Mouse (Mus musculus) large intestine, adult 2 months (tissue): Measurements from ENCODE around the gene Ccdc65. TPM values are rescaled to one million over a fixed set of nuclear protein-coding genes. Genes with fewer than 3 reads are reported as not detected.

Experiments
- DNase-seq: peaks from one replicate; pipeline ENCODE4 v3.0.0-alpha.2; 2012; ENCODE audit warnings: low read depth, low spot score
- WGBS: fragments of 180-500 bp; shearing (Covaris S2); methylation state at CpG from one replicate; pipeline ENCODE4 v1.1.7; 2018; 5-methylcytosine and 5-hydroxymethylcytosine counted together
- polyA plus RNA-seq: library from polyadenylated mRNA; depleted of rRNA; stranded (reverse); fragments of >200 nt; gene quantifications from 2 replicates; pipeline ENCODE4 v1.2.3, GENCODE M21; 2012

The Ccdc65 gene
- polyA plus RNA-seq, 1 experiment = 0.27 TPM

DNA sequence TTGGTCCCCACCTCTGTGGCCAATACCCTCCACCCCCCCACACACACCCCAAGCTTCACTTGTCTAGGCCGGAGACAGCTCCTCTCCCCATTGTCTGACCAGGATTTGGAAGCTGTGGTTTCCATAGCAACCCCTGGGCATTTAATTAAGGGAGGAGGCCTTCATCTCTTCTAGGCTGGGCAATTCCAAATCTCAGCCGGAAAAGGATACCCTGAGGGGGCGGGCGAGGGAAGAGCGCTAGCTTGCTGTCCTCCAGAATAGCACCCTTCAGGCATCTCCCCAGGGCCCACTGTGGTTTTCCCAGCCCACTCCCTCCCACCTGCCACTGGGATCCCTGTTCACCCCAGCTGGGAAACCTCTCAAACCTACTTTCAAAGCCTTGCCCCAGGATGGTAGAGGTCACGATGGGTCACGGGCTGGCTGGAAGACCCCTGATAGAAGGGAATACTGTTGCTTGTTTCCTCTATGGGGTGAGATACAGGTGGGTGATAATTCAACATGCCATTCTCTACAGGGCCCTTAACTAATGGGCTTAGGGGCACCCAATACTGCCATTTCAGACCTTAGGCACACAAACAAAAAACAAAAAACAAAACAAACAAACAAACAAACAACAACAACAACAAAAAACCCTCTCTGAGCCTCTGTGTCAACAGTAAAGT lies 16.4 kb upstream of the Ccdc65 start:
- WGBS = 76% methylated on average over 7 of the region's 7 CpGs
- DNase-seq = no peak

DNA sequence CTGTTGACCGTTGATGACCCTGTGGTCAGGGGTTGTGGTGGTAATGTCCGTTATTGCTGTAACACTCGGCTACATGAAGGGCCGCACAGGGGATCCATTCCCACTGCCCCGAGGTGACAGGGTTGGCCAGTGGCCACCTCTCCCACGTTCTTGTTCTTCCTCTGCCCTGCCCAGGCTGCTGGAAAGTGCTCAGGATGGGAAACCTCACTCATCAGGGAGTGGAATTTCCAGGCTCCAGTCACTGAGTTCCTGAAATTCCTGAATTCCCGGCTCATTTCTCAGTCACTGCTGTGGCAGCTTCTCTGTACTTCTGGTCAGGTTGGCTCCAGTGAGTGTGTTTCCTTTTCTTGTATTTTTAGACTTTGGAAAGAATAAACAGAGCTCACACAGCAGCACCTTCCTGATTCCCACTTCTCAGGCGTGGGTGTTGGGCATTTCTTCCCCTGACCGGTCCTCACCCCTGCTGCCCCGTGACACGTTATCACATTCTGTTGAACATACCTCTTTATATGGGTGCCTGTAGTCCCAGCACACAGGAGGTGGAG lies 15.8 kb upstream of the Ccdc65 start:
- WGBS = 37% methylated on average over 11 of the region's 11 CpGs

DNA sequence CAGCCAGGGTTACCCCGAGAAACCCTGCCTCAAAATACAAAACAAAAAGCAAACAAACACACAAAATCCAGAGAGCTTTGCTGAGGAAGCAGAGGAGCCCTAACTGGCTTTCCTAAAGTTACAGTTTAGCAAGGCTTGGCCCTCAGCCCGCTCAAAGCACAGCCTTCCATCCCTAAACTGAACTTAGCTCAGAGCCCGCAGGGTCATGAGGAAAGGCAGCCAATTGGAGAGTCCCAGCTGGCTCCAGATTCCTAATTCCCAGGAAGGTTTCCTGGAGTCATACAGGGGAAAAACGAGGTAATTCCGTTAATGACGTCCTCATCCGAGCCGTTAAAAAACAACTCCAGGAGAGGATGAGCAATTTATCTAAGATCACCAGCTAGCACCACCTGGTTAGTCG lies 12.3 kb upstream of the Ccdc65 start:
- WGBS = 17% methylated on average over 9 of the region's 9 CpGs
- no peak for DNase-seq

More for the DNA sequence above, 15.8 kb upstream of the Ccdc65 start:
- DNase-seq = no peak

DNA sequence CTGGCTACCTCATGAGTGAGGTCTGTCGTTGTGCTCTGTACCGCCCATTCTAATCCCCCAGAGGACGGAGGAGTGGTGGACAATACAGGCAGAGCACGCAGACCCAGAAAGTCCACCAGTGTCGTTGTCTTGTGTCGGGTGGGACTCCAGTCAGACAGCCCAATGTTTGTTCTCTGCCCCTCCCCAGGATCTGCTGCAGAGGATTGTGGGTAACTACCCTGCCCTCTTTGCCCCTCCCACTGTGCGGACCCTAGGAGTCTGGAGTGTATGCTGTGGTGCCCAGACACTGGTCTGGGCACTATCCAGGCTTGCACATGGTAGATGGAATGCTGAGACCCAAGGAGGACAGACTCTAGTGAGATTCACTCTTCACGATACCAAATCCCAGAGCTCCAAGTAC lies 11.8 kb upstream of the Ccdc65 start:
- no peak for DNase-seq
- WGBS = 32% methylated on average over 8 of the region's 8 CpGs

DNA sequence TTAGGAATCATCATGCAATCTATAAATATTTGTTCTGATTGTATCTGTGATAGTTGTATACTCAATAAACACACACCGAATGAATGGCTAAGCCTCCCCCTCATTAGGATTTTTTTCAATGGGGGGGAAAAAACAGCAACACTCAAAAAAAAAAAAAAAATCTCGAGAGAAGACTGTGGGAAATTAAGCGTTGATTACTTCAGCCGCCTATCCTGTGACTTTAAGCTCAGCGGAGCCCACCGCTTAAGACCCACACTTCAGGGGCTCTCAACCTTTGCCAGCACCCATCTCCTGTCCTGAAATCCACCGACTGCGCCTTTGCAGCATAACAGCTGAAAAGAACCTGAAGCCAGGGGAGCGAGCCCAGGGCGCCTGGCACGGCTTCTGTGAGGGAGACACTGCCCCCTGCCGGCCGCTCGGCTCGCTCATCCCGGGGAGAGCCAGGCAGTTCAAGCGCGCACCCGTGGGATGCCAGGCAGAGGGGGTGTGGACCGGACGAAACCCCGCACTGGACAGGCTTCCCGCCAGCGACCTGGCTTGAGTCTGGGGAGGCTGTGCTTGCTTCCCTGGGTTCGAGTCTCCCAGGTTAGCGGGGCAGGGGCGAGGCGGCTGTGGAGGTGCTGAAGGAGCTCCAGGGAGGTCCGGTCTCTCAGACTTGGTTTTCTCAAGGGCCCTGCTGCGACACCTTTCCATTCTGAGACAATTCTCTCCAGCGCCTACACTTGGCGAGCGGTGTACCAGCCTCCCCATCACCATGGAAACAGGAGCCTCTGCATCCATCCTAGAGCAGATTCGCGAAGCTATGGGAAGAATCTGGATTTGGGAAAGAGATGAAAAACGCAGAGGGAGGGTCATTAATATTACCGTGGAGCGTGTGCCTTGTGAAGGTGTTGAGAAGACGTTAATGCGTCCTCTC lies 8.6 kb upstream of the Ccdc65 start:
- peak; percentile 39 for DNase-seq
- 6% methylated on average over 40 of the region's 40 CpGs for WGBS

DNA sequence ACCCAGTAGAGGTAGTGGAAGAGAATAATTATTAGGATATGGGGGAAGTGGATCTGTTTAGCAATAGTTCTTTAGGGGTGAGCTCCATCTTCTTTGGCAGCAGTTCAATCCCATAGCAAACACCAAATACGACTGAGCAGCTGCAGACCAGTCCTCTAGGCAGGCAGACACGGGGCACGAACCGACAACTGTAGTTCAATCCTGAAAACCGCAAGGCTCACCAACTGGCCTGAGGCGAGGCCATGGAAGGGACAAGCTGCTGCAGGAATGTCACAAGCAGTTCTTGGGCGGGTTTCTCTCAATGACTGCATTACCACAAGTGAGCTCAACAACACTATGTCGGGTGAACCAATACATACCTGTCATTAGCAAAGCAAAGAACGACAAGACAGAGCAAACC lies 3.7 kb upstream of the Ccdc65 start:
- DNase-seq = no peak
- WGBS = 46% methylated on average over 9 of the region's 9 CpGs

DNA sequence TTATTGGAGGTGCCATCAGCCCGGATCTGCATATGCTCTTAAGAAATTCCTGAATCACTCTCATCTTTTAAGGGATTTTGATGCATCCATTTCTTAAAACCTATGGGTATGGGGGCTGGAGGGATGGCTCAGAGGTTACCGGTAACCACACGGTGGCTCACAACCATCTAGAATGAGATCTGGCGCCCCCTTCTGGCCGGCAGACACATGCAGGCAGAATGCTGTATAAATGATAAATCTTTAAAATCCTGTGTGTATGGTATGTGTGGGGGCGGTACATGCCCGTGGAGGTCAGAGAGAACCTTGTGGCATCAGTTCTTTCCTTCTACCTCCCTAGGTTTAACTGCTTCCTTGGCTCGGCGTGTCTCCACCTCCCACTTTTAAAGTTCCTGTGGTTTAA lies 2.4 kb downstream of the Ccdc65 start:
- 17% methylated on average over 9 of the region's 9 CpGs for WGBS

DNA sequence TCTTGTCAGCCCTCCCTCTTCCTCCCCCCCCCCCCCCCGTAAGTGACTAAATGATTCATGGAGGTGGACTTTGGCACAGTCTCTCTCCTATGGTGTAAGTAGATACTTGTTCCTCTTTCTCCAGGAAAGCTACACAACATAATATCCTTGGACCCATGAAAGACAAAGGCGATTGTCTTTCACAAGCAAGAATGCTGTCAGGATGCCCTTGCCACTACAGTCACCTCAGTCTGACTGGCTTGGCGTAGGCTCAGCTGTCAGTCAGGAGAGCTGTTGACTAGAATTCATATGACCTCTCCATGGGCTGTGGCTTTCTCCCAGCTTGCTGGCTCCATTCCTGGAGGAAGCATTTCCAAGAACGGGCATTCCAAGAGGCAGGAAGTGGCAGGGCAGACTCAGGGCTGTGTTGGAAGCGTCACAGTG lies 6.2 kb downstream of the Ccdc65 start:
- DNase-seq = peak; percentile 28
- 18% methylated on average over 5 of the region's 5 CpGs for WGBS

More for the DNA sequence above, 2.4 kb downstream of the Ccdc65 start:
- DNase-seq = no peak

DNA sequence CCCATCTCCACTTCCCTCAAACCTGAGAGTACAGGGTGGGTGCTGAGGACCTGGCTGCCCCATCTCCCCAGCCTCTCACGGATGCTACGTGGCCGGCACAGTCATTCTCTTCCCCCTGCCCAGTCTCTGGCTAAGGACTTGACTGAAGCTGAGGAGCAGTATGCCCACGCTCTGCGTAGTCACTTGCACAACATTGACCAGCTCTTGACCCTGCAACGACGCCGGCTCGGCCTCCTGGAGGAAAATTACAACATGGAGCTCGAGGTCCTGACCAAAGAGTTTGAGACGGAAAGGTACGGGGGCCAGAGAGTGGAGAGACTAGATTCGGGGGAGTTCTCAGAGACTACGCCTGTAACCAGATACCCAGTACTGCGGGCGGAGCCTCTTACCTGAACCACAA lies 9.3 kb downstream of the Ccdc65 start:
- no peak for DNase-seq
- WGBS = 57% methylated on average over 16 of the region's 16 CpGs

DNA sequence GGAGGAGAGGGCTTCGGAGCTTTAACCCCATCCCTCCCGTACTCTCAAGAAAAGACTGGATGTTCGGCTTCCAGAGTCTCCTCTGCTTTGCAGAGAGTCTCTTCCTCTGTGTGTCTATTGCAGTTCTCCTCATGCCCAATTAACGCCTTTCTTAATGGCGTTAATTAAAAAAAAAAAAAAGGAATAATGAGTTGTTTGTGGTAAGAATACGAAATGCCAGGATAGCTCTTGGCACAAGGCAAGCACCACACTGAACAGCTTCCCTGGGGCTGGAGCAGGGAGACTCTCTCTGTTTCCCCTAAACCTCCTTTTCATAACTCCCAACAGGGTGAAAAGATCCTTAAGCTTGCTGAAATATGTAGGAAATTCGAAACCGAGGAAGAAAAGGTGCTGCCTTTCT lies 14.2 kb downstream of the Ccdc65 start:
- DNase-seq = no peak
- 86% methylated on average over 8 of the region's 8 CpGs for WGBS

DNA sequence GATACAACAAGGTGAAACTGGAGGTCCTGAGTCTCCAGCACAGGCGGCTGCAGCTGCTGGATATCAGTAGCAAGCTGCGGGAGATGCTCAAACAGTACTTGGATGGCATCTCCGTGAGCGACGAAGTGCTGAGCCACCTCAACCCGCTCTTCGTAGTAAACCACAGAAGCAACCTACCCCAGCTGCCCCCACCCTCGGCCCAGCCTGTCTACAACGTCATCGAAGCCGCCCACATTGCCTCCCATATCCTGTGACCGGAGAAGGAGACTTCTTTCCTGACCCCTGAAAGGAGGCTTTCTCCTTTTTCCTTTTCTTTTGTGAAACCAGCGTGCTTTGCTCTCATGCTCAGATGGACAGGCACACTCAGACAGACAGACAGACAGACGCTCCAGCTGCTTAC lies 14.8 kb downstream of the Ccdc65 start:
- no peak for DNase-seq
- WGBS = 62% methylated on average over 14 of the region's 14 CpGs

DNA sequence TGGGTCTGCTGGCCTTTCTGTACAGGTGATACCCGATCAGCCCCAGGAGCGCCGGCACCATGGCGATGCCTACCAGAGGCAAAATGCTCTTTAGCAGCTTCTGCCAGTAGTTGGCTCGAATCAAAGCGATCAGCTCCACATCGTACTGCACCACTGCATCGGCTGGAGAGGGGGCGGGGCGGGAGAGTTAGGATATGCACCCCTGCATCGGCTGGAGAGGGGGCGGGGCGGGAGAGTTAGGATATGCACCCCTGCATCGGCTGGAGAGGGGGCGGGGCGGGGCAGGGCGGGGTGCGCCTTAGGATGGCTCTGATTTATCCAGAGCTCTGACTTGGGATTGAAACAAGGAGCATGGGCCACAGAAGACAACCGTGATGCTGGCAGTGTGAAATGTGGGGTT lies 16.4 kb downstream of the Ccdc65 start:
- 28% methylated on average over 19 of the region's 19 CpGs for WGBS
- no peak for DNase-seq

DNA sequence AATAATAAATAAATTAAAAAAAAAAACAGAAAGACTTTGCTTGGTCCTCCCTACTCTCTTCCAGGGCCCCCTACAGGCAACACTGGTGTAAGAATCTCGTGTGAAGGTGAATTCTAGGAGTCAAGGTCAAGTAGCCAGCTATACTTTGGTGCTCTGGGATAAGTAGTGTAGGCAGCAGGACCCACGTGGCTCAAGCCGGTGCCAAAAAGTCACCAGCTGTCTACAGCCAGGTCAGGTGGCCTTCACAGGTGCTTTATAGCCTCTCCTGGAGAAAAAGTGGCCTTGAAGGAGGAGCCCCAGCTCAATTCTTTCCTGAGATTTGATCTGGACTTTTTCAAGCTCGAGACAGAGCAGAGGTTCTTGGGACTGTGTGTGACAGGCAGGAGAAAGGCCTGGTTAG lies 18.1 kb downstream of the Ccdc65 start:
- whole genome bisulfite sequencing = 79% methylated on average over 4 of the region's 4 CpGs
- DNase-seq = no peak

DNA sequence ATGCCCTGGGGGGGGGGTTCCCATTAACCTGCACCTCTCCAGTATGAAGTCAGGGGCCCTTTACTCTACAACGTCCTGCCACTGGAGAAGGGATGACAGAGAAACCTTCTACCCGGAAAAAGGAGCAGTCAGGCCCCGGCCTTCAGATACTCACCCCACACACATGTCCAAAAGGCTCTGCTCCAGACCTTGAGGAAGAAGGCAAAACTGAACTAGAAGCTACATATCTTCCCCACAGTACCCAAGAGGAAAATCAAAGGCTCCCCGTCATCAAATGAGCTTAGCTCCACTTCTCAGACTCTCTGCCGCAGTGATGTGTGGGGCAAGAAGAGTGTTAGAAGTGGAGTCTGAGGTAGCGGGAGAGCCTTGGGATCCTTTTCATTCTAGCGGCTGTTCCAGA lies 18.7 kb downstream of the Ccdc65 start:
- WGBS = 75% methylated on average over 7 of the region's 7 CpGs
- DNase-seq = no peak

DNA sequence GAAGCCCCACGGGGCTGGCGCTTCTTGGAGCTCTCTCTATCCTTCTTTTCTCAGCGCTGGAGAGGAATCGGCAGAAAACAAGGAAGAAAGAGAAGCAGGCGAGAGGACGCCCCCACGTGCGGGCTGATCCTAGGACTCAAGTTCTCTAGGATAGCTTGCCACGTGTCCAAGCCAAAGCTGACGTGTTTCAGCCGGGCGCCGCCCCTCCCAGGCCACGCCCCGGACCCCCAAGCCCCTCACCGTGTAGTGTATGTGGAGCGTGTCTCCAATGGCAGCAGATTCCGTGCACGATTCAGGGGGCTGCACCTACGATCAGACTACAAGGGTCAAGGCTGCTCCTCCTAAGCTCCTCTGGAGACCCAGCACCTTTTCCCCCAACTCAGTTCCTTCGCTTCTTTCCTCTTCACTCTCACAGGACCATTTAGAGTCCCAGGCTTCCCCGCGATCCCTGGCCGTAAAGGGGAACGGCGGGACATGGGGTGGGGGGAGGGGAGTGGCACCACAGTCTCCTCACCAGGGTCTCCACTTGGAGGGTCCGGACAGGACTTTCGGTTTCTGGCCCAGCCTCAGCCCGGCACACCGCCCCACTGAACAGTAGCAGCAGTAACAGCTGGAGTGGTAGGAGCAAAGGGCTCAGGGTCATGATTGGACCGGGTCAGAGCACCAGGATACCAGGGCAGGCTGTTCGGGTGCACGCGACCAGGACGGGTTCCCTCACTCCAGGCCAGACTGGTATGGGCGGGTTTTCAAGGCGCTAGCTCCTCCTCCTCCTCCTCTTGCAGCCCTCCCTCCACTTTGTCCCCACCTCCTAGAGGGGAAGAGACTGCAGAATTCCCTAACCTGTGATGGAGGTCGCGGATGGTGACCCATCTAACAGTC lies 19.7 kb downstream of the Ccdc65 start, which contains the start of gene Fkbp11:
Gene Fkbp11, minus strand, starts transcription at position 756 of the 879 bp plus-strand sequence.
- no peak for DNase-seq
- WGBS = 1% methylated on average over 39 of the region's 39 CpGs

DNA sequence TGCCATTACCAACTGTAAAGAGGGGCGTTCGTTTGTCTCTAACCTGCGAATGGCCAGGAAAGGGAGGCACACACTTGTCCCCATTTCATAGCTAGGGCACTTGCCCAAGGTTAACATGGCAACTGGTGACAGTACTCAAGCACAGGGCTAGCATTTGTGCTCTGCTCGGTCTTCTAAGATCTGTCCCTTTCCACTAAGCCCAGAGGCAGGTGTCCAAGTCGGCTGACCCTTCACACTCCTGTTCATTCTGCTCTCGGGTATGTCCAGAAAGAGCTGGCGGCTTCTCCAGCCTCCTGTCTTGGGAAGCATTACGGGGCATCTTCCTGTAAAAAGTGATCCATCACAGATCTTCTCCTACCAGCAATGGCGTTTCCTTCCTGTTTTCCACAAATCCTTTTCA lies 20.4 kb downstream of the Ccdc65 start:
- DNase-seq = no peak
- WGBS = 29% methylated on average over 9 of the region's 9 CpGs

DNA sequence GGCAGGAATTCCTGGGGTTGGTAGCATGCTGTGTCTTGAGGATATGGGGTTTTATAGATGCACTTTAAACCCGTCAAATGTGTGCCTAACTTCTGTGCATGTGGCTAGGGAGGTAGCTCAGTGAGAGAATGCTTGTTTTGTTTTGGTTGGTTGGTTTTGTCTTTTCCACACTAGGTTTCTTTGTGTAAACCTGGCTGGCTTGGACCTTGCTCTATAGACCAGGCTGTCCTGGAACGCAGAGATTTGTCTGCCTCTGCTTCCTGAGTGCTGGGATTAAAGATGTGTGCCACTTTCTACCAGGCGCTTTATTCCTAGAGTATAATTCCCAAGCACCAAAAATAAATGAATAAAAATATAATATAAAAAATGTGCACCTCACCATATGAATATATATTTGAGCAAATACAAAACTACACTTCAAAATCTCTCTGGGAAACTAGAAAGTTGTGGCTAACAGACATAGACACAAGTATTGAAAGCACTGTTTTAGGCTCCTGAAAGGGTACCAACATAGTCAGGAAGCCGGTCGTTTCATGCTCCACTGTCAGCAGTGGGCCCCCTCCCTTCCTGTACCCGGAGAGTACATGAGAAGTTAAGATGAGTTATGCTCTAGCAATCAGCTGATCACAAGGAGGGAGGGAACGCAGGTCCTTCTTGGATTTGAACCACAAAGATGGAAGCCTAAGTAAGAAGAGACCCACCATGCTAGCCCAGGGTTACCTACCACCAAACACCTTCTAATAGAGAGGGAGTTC lies 22.0 kb downstream of the Ccdc65 start:
- DNase-seq = no peak

DNA sequence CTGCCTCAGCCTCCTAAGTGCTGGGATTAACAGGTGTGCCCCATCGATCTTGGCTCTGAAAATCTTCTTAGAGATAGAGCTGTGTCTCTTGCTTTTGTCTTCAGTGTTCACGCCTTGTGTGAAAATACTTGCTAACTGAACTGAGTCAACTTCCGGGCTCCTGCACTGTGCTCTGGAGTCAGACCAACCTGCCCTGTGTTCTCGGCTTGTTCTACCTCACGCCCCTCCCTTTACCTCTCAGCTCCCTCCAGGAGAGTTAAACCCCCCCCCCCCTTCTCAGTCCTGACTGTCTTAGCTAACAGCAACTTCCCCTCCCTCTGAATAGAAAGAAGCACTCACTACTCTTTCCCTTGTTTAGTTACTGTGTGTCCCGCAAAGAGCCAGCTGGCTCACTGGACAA lies 22.8 kb downstream of the Ccdc65 start:
- 46% methylated on average over 6 of the region's 6 CpGs for WGBS
- DNase-seq = no peak

More for the DNA sequence above, 22.0 kb downstream of the Ccdc65 start:
- WGBS = 50% methylated on average over 7 of the region's 7 CpGs

DNA sequence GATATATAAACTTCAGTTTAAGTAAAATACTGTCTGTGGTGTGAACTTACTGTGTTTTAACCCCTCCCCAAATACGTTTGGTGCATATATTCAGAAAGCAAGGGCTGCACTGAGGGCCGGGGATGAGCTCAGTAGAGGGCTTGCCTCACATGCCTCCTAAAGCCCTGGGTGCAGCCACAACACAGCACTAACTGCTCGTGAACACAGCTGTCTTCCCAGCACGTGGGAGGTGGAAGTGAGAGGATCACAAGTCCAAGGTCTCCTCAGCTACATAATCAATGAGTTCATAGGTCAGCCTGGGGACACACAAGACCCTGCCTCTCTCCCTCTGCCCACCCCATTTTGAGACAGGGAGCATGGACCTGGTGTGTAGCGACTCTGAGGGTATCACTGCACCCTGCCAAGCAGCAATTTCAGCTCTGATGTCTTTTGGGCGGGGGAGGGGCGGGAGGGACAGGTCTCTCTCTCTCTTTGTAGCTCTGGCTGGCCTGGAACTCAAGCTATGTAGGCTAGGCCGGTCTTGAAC lies 24.1 kb downstream of the Ccdc65 start:
- DNase-seq = no peak
- WGBS = 56% methylated on average over 8 of the region's 8 CpGs
